Mouse (Mus musculus) ovary, postnatal 10 days (tissue): ENCODE measurements around the gene Zfand4.
"Not testable (repeated sequence)": the region's sequence is repeated elsewhere in the genome, so short reads cannot be mapped to it uniquely, and the experiment has no call there.

Experiments
- DNase-seq: peaks from one replicate; pipeline ENCODE4 v3.0.0; 2022; ENCODE audit warnings: low spot score

Zfand4 gene

GRCm38 (mm10) chr6:116264018-116264651 lies at the start of gene Zfand4:
Gene Zfand4 (plus strand): TSS chr6:116264222.
- DNase-seq: peak; percentile 83

GRCm38 (mm10) chr6:116227767-116228166 lies 36.3 kb upstream of the Zfand4 start:
- DNase-seq: no peak

GRCm38 (mm10) chr6:116228785-116229525 lies 35.1 kb upstream of the Zfand4 start:
- DNase-seq: peak; percentile 13

DNA sequence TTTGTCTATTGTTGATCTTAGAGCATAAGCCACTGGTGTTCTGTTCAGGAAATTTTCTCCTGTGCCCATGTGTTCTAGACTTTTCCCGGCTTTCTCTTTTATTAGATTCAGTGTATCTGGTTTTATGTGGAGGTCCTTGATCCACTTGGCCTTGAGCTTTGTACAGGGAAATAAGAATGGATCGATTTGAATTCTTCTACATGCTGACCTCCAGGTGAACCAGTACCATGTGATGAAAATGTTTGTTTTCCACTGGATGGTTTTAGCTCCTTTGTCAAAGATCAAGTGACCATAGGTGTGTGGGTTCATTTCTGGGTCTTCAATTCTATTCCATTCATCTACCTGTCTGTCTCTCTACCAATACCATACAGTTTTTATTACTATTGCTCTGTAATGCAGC lies 29.2 kb upstream of the Zfand4 start:
- DNase-seq: not testable (repeated sequence)

DNA sequence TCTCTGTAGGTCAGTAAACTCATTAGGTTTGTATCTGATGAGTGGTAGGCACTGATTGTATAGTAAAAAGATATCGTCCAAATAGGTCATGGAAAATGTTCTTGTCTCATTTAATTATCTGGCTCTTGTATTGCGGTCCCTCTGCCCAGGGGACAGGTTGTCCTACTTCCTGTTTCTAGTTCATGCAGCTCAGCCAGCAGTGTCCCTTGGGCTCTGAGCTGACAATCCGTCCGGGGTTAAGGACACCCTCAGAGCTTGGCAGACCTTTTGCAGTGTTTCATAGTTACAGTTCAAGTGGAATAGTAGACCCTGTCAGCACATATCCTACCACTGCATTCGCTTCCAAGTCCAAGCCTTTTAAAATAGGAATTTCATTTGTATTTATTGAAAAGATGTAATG lies 28.7 kb upstream of the Zfand4 start:
- DNase-seq: no peak

- DNase-seq: no peak
Measured at GRCm38 (mm10) chr6:116238083-116238482, 25.9 kb upstream of the Zfand4 start.

GRCm38 (mm10) chr6:116240371-116240770 lies 23.7 kb upstream of the Zfand4 start:
- DNase-seq: no peak

DNA sequence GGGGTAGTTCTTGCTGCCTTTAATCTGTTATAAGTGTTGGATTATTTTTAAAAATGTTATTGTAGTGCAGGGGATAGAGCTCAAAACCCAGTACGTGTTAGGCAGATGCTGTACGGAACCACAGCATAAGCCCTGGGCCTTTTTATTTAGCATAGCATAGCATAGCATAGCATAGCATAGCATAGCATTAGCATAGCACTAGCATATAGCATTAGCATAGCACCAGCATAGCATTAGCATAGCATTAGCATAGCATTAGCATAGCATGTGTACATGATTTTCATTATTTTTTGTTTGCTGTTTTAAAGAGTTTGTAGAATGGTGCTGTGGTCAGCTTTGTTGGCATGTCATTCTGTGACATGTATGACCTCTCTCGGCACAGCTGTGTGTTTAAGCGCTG lies 4.4 kb upstream of the Zfand4 start:
- DNase-seq: no peak

GRCm38 (mm10) chr6:116260481-116260880 lies 3.5 kb upstream of the Zfand4 start:
- no peak for DNase-seq

GRCm38 (mm10) chr6:116262824-116263223 lies 1.2 kb upstream of the Zfand4 start:
- no peak for DNase-seq

GRCm38 (mm10) chr6:116264836-116265235 lies 814 bp downstream of the Zfand4 start:
- DNase-seq: no peak

- DNase-seq: no peak
Measured at GRCm38 (mm10) chr6:116265603-116266002, 1.6 kb downstream of the Zfand4 start.

DNA sequence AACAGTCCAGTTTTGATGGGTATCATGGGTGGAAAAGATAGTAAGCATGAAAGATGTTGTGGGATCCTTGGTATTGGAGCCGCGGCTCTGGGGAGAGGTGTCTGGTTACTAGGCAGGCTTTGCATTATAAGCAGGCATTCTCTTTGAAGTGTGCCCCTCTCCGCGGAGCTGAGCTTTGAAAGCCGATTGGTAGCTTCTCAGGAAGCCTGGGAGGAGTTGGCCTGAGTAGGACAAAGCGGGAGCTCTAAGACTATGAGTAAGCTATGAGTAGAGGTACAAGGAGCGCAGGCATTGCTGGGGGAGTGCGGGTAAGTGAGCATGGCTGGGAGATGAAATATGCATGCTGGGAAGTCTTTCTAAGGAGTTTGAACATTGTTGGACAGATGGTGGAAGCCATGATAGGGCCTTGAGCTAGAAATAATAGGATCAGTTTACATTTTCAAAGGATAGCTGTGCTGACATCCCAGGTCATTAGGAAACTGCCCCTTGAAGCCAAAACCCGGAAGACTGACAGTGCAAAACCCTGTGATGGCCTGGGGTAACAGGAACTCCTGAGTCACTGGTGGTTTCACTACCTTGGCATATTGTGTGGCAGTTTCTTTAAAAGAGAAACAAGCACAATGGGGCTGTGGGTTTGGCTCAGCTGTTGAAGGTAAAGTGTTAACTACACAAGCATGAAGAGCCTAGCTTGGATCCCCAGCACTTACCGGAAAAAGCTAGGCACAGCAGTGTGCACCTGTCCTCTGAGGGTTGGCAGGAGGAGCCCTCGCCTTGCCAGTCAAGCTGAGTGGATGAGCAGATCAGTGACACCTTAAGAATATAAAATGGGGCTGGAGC lies 2.5 kb downstream of the Zfand4 start:
- no peak for DNase-seq

GRCm38 (mm10) chr6:116267110-116267423 lies 3.0 kb downstream of the Zfand4 start:
- DNase-seq: no peak

- no peak for DNase-seq
Measured at GRCm38 (mm10) chr6:116275695-116276094, 11.7 kb downstream of the Zfand4 start.

DNA sequence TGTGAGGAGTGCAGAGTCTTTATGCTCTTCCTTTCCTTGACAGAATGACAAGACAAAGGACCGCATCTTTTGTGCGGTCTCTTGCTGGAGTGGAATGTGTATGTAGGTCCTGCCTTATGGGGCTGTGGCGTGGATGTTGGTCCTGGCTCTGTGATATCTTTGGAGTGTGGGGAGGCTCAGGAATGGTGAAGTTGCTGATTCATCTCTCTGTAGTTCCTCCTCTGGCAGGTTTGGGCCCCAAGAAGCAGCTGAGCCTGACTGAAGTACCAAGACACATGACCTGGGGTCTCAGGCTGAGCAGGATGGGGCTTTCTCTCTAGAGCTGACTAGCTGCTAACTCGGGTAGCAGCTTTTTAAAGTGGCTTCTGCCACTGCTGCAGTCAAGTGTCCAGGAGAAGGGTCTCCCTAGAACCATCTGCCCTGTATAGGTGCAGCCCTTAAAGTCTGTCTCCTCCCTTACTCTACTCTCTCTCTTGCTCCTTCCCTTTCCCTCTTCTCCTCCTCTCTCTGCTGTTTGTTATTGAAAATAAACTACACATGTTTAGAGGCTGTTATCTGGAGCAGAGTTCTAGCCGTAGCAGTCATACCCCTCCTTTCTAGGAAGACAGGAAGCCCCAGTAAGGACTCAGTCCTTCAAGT lies 14.8 kb downstream of the Zfand4 start:
- no peak for DNase-seq

- no peak for DNase-seq
Measured at GRCm38 (mm10) chr6:116281014-116281413, 17.0 kb downstream of the Zfand4 start.

GRCm38 (mm10) chr6:116282546-116282945 lies 18.5 kb downstream of the Zfand4 start:
- no peak for DNase-seq

DNA sequence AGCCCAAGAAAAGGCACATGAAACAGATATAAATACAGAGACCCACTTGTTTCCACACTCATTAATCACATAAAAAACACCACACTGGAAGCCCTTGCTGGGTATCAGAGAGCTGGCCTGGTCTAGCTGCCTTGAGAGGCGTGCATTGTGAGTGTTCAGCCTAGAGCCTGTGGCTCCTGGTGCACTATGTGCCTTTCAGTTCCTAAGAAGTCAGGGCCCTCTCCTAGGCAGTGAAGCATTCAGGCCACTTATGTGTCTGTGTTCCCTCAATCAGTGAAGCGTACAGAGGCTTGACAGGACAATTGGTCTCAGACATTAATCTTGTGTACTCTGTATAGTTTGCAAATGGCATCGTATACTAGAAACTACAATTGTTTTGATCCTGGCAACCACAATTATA lies 19.3 kb downstream of the Zfand4 start:
- no peak for DNase-seq

- DNase-seq: no peak
Measured at GRCm38 (mm10) chr6:116286321-116286720, 22.3 kb downstream of the Zfand4 start.

- no peak for DNase-seq
Measured at GRCm38 (mm10) chr6:116286870-116287575, 23.0 kb downstream of the Zfand4 start.

GRCm38 (mm10) chr6:116311411-116311810 lies 47.4 kb downstream of the Zfand4 start:
- DNase-seq: no peak
